Mouse (Mus musculus) thymus, postnatal 0 days (tissue): ENCODE measurements around the gene Cfap44. TPM values are rescaled to one million over a fixed set of nuclear protein-coding genes. Genes with fewer than 3 reads are reported as not detected.

Experiments
- DNase-seq: peaks from one replicate; pipeline ENCODE4 v3.0.0-alpha.2; 2015; ENCODE audit warnings: low spot score
- polyA plus RNA-seq: library from polyadenylated mRNA; unstranded; fragments of >200 nt; fragmentation: Nextera tagmentation; extraction: Ambion mirVana; gene quantifications from 2 replicates; pipeline ENCODE4 v1.2.1, GENCODE M21; 2015

Cfap44 gene
- polyA plus RNA-seq, result 0.16 and 0.22 TPM in 2 replicates

DNA sequence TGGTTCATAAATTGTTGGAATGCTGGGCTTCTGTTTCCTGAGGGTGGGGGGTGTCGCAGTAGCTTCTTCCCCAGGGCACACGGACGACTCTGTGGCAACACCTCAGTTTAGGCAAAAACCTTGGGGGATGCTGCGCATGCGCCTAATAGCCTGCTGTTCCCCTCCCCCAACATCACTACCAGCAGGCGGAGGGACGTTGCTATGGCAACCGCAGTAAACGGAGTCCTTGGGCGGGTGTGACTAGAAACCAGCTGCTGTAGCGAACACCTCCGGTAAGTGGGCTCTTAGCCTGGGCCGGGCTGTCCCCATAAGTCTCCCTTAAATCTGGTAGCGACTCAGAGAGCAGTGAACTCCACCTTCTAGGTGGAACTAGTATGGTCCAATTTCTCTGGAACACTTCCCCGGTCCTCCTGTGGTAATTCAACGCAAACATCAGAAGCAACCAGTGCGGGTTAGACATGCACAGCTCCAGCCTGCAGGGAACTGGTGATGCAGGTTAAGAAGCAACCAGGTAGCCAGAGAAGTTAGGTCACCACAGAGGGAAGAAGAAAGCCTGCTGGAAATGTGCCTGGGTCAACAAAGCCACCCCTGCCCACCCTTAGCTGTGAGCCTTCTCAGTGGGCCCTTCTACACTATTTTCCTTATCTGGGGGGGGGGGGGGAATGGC, at the start of gene Cfap44:
Gene Cfap44 (plus strand): TSS at position 220 of the 667 bp plus-strand sequence.
- peak; percentile 93 for DNase-seq

DNA sequence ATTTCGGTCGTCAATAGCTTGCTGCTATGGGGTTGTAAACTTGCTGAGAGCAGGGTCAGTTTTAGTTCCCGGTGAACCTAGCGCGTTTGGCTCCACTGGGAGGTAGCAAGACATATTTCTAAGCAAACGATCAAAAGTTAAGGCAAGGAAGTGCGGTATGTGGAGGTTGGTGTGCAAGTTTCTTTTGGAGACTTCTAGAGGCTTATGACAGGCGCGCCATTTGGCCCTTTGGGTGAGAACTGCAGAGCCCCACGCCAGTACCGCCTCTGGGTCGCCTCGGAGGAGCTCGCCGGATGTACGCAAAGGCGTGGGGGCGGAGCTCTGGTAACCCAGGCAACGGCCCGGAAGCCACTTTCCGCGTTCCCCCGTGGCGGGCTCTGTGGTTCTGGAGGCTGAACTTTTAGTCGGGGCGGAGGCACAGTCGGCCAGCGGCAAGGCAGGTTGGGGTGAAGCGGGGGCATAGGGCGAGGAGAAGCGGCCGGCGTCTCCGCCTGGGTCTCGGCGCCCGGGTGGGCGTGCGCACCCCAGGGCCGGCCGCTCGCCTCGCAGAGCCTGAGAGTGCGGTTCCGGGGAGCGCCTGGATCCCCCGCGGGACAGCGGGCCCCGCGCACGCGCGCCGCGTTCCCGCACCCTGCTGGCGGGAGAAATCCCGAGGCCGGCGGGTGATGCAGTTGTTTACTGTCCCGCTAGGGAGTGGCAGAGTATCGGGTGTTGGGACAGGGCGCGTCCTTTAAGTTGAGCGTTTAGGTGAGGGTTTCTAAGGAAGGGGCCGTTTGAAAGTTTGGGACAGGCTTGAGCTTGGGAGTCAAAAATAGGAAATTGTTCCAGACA, 47.3 kb upstream of the Cfap44 start, which contains the start of gene Spice1:
Gene Spice1 (plus strand): TSS at position 51 of the 831 bp plus-strand sequence.
- DNase-seq, result peak; percentile 95

- peak; percentile 46 for DNase-seq
These were observed 44.7 kb upstream of the Cfap44 start for GRCm38 (mm10) chr16:44349801-44350397.

DNA sequence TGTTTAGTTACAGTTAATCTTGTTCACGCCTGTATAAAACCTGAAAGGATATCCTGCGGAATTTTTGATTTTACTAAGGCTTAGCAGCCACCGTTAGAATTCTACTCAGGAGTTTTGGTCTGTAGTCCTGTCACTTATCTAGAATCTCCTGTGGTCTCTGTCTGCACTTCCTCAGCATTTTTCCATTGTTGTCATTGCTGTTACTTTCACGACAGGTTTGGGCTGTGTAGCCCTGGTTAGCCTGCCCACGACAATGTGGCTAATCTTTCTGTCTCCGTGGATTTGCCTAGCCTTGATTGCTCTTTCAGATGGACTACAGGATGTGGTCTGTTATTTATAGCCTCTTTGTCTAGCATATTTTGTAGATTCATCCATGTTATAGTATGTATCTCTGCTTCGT, 38.3 kb upstream of the Cfap44 start:
- no peak for DNase-seq

DNA sequence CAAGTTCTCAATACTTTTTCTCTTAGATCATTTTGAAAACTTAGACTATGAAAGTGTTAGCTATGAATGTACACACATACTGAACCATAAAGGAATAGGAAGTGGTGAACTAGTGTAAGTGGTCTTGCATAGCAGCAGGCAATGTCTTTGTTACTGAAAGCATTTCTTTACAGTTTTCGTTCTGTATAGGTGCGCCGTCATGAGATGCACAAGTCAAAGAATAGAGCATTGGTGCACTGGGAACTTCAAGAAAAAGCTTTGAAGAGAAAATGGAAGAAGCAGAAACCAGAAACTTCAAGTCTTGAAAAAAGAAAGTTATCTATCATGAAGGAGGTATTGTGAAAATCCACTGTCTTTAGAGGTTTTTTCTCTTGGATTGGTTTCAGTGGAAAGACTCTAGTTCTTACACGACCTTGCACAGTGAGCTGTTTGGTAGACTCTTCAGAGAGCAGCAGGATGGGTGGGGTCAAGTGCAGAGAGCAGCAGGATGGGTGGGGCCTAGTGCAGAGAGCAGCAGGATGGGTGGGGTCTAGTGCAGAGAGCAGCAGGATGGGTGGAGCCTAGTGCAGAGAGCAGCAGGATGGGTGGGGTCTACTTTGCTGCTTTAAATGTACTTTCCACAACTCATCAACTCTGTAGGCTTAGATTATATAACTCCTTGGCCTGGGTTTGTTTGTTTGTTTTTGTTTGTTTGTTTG, 36.9 kb upstream of the Cfap44 start:
- DNase-seq, result peak; percentile 87

- DNase-seq, result peak; percentile 61
These were observed 32.4 kb upstream of the Cfap44 start for GRCm38 (mm10) chr16:44361921-44362890.

GRCm38 (mm10) chr16:44365522-44365921, 29.1 kb upstream of the Cfap44 start:
- no peak for DNase-seq

DNA sequence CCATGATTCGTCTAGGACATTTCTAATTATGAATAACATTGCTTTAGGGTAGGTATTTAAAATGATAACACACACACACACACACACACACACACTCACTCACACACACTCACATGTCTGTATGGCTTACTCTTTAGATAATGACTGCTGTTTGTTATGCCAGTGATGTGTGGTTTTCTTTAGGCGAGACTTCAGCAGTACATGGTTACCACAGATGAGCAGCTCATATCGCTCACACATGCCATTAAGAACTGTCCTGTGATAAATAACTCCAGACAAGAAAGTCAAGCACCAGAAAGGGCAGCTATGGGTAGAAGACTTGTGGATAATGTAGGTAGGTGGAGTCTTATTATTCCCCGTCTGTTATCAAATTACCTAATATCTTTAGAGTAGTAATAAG, 19.1 kb upstream of the Cfap44 start:
- DNase-seq, result no peak

GRCm38 (mm10) chr16:44380006-44380405, 14.6 kb upstream of the Cfap44 start:
- no peak for DNase-seq

GRCm38 (mm10) chr16:44381578-44381977, 13.0 kb upstream of the Cfap44 start:
- DNase-seq, result no peak

DNA sequence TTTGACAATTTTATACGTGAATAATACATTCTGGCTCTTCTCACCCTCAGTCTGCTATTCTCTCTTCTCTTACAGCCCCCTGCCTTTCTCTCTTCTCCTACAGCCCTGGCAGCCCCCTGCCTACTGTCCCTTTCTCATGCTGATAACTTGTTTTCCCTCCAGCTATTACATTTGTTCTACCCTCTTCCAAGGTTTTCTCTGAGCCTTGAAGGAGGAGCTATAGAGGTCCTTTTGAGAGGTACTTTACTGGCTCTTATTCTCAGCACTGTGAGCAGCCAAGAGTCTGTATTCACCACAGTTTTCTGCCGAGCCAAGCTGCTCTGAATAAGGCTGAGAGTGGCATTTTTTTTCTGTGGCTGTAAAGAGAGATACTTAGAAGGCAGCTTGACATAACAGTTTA, 11.0 kb upstream of the Cfap44 start:
- no peak for DNase-seq

DNA sequence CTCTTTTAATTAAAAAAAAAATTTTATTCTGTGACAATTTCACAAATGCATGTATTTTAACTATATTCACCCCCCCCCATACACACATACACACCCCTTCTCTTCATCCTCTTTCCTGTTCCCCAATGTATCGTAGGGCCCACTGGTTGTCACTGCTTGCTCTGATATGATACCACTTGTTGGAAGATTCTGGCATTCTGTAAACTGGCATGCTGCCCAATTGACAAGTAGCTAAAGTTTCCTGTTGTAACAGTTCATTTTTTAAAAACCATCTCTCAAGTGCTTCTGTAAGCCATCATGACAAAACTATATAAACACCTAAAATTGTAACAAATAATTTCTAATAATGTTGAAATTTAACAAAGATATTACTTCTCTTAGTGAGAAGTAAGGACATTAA, 10.3 kb upstream of the Cfap44 start:
- no peak for DNase-seq

GRCm38 (mm10) chr16:44391877-44392548, 2.6 kb upstream of the Cfap44 start:
- DNase-seq, result peak; percentile 51

GRCm38 (mm10) chr16:44404933-44405332, 10.3 kb downstream of the Cfap44 start:
- no peak for DNase-seq

DNA sequence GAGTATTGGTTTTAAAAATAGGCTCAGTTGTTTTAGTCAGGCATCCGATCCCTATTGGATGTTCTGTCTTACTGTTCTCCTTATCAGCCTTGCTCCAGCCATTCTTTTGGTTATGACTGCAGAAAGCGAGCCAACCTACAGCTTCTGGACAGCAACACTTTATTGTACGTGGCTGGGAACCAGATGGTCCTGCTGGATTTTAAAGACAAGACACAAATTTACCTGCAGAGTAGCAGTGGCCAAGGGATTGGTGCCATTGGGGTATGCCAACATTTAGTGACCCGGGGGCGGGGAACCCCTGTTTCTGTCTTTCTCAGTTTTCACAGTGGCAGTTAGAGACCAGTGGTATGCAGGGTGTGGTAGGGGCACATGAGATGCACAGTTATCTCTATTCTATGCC, 12.6 kb downstream of the Cfap44 start:
- DNase-seq, result no peak

DNA sequence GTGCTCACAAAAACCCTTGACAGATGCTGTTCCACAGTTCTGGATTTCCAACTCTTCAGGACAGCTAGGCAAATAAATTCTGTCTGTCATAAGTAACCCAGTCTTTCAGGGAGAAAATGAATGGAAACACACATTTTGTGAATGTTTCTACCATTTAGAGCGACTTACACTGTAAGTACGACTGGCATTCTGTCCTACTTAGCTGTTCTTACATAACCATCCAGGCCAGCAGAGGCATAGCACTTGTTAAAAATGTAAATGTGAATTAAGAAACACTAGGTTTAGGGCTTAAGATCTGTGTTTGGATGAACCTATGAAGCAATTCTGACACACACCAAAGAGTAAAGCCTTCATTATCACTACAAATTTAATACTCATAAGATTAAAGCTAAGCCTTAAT, 13.7 kb downstream of the Cfap44 start:
- no peak for DNase-seq

- no peak for DNase-seq
These were observed 15.6 kb downstream of the Cfap44 start for GRCm38 (mm10) chr16:44410176-44410575.

GRCm38 (mm10) chr16:44417596-44417995, 23.0 kb downstream of the Cfap44 start:
- no peak for DNase-seq

DNA sequence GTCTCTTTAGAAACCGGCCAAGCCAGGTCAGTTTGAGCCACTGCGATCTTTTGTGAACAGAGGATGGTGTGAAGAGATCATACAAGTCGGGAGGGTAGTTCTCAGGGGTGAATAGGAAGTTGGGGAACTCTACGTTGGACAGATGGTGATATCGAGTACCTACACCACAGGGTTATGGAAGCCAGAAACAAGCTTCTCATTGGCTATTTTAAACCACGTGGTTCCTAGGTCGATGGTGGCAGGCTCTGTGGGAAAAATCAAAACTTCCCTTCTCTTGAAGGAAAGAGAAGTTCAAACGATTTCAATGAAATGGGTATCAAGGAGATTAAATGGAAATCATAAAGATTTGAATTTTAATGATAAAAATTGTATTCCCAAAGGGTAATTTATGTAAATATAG, 27.1 kb downstream of the Cfap44 start:
- no peak for DNase-seq

GRCm38 (mm10) chr16:44423499-44423898, 28.9 kb downstream of the Cfap44 start:
- DNase-seq, result no peak
